Mouse (Mus musculus) forebrain, embryonic 14.5 days (tissue): Measurements from ENCODE around the gene Sycn. TPM values are rescaled to one million over a fixed set of nuclear protein-coding genes. Genes with fewer than 3 reads are reported as not detected.
"Not testable (repeated sequence)": the region's sequence is repeated elsewhere in the genome, so short reads cannot be mapped to it uniquely, and the experiment has no call there.

Experiments used
- ATAC-seq: fragments of 200-750 bp; cut with Nextera tagmentation; 2 replicates; pipeline ENCODE4 v1.8.0; 2017; ENCODE audit warnings: mild to moderate bottlenecking, moderate library complexity
- DNase-seq: peaks from one replicate; pipeline ENCODE4 v3.0.0-alpha.2; 2015; ENCODE audit warnings: low spot score
- H3K27ac ChIP-seq: fragments of 300-500 bp; sonication (generic); 2 replicates; pipeline ENCODE4 v1.5.1; 2014; ENCODE audit warnings: low read depth, mild to moderate bottlenecking, control low read depth, low read length, moderate library complexity
- H3K27me3 ChIP-seq: fragments of 300-500 bp; sonication (generic); replicated peaks from 2 replicates; pipeline ENCODE4 v1.6.1; 2014; ENCODE audit warnings: low read length, control low read depth, mixed read lengths; ENCODE audit not compliant: control insufficient read depth, insufficient read depth
- H3K36me3 ChIP-seq: fragments of 300-500 bp; sonication (generic); 2 replicates; pipeline ENCODE4 v1.6.1; 2014; ENCODE audit warnings: low read length, control low read depth; ENCODE audit not compliant: control insufficient read depth, insufficient read depth
- H3K4me1 ChIP-seq: fragments of 300-500 bp; sonication (generic); 2 replicates; pipeline ENCODE4 v1.6.1; 2014; ENCODE audit warnings: antibody characterized with exemption, low read length, control low read depth; ENCODE audit not compliant: control insufficient read depth, insufficient read depth
- H3K4me2 ChIP-seq: fragments of 300-500 bp; sonication (generic); 2 replicates; pipeline ENCODE4 v1.6.1; 2014; ENCODE audit warnings: mild to moderate bottlenecking, control low read depth, low read length
- H3K4me3 ChIP-seq: fragments of 300-500 bp; sonication (generic); 2 replicates; pipeline ENCODE4 v1.5.1; 2014; ENCODE audit warnings: low read depth, low read length, control low read depth
- H3K9ac ChIP-seq: fragments of 300-500 bp; sonication (generic); 2 replicates; pipeline ENCODE4 v1.6.1; 2014; ENCODE audit warnings: mild to moderate bottlenecking, low read length, control low read depth, moderate library complexity
- H3K9me3 ChIP-seq: fragments of 300-500 bp; sonication (generic); replicated peaks from 2 replicates; pipeline ENCODE4 v1.6.1; 2016; ENCODE audit warnings: low read length, control low read depth, mixed read lengths; ENCODE audit not compliant: control insufficient read depth
- WGBS: fragments of 180-500 bp; shearing (Covaris S2); extraction: QIAGEN DNeasy Blood & Tissue Kit; methylation state at CpG from one replicate; pipeline ENCODE4 v1.1.7; 2014; 5-methylcytosine and 5-hydroxymethylcytosine counted together
- polyA plus RNA-seq: library from polyadenylated mRNA; unstranded; fragments of >200 nt; fragmentation: Nextera tagmentation; extraction: Ambion mirVana; gene quantifications from 2 replicates; pipeline ENCODE4 v1.2.1, GENCODE M21; 2014

Sycn gene
- polyA plus RNA-seq, 1 experiment from 2014 or later, result not detected

GRCm38 (mm10) chr7:28527922-28528719, 12.6 kb upstream of the Sycn start:
- H3K4me2 ChIP-seq, result no peak overlapping the region
- peak; percentile 68 for DNase-seq
- 0 out of 2 replicates have a peak, but pooled peaks cover 4% of the 10 kb centered on the region for H3K27me3 ChIP-seq
- 9% methylated on average over 19 of the region's 19 CpGs for WGBS
- no peak overlapping the region for H3K9ac ChIP-seq
- H3K36me3 ChIP-seq, result no peaks in the 10 kb centered on the region
- no peak overlapping the region for H3K4me3 ChIP-seq
- no peak overlapping the region for H3K27ac ChIP-seq
- ATAC-seq, result peak; percentile 37; the same call in 1 of the 2 replicates
- no peaks in the 10 kb centered on the region for H3K4me1 ChIP-seq
- no peaks in the 10 kb centered on the region for H3K9me3 ChIP-seq

- H3K9ac ChIP-seq, result no peak overlapping the region
- ATAC-seq, result no peak
- 83% methylated on average over 8 of the region's 8 CpGs for WGBS
These were observed 8.7 kb upstream of the Sycn start for GRCm38 (mm10) chr7:28532005-28532404.

GRCm38 (mm10) chr7:28538886-28539285, 1.8 kb upstream of the Sycn start:
- not testable (repeated sequence) for DNase-seq, H3K9me3 ChIP-seq, H3K27ac ChIP-seq, H3K27me3 ChIP-seq, H3K4me1 ChIP-seq, H3K4me2 ChIP-seq, H3K4me3 ChIP-seq, H3K36me3 ChIP-seq, H3K9ac ChIP-seq, ATAC-seq
- 89% methylated on average over 6 of the region's 6 CpGs for WGBS

More at GRCm38 (mm10) chr7:28532005-28532404, 8.7 kb upstream of the Sycn start:
- Histone ChIP-seq H3K4me1 (no peaks in the 10 kb centered on the region), H3K4me2 (no peak overlapping the region), H3K27me3 (0 out of 2 replicates have a peak, but pooled peaks cover 4% of the 10 kb centered on the region), H3K4me3 (no peak overlapping the region), H3K27ac (no peak overlapping the region), H3K9me3 (no peaks in the 10 kb centered on the region), H3K36me3 (no peaks in the 10 kb centered on the region)
- DNase-seq, result no peak

- Histone ChIP-seq H3K27ac (no peak overlapping the region), H3K4me3 (no peak overlapping the region), H3K36me3 (no peaks in the 10 kb centered on the region), H3K9me3 (no peaks in the 10 kb centered on the region), H3K9ac (no peak overlapping the region), H3K4me1 (no peaks in the 10 kb centered on the region; the same call in 1 of the 2 replicates), H3K27me3 (peaks cover 31% of the 10 kb centered on the region), H3K4me2 (peak overlapping the region; percentile 28; the same call in 1 of the 2 replicates)
- DNase-seq (no peak), ATAC-seq (no peak)
- 5% methylated on average over 24 of the region's 27 CpGs for WGBS
These were observed 3.4 kb downstream of the Sycn start for GRCm38 (mm10) chr7:28544051-28544601.

- no peak; the same call in 1 of the 2 replicates for ATAC-seq
These were observed 4.6 kb downstream of the Sycn start for GRCm38 (mm10) chr7:28545048-28545890.

GRCm38 (mm10) chr7:28545891-28546210, 5.2 kb downstream of the Sycn start:
- no peaks in the 10 kb centered on the region; the same call in 1 of the 2 replicates for H3K4me1 ChIP-seq
- ATAC-seq (no peak), DNase-seq (no peak)
- H3K9me3 ChIP-seq, result no peaks in the 10 kb centered on the region
- peaks cover 31% of the 10 kb centered on the region for H3K27me3 ChIP-seq
- H3K4me3 ChIP-seq, result no peak overlapping the region
- H3K4me2 ChIP-seq, result no peak overlapping the region
- no peak overlapping the region for H3K27ac ChIP-seq
- no peaks in the 10 kb centered on the region for H3K36me3 ChIP-seq
- 47% methylated on average over 7 of the region's 7 CpGs for WGBS
- H3K9ac ChIP-seq, result no peak overlapping the region

More at GRCm38 (mm10) chr7:28545048-28545890, 4.6 kb downstream of the Sycn start:
- Histone ChIP-seq H3K4me2 (no peak overlapping the region), H3K27me3 (peaks cover 31% of the 10 kb centered on the region), H3K9ac (no peak overlapping the region), H3K27ac (no peak overlapping the region), H3K36me3 (no peaks in the 10 kb centered on the region), H3K4me3 (no peak overlapping the region), H3K9me3 (no peaks in the 10 kb centered on the region), H3K4me1 (no peaks in the 10 kb centered on the region; the same call in 1 of the 2 replicates)
- 24% methylated on average over 14 of the region's 14 CpGs for WGBS
- no peak for DNase-seq

- 1% methylated on average over 22 of the region's 22 CpGs for WGBS
- Histone ChIP-seq H3K36me3 (no peaks in the 10 kb centered on the region), H3K4me3 (peak overlapping the region; percentile 19), H3K4me2 (peak overlapping the region; percentile 52), H3K4me1 (no peaks in the 10 kb centered on the region; the same call in 1 of the 2 replicates), H3K9ac (peak overlapping the region; percentile 40; the same call in 1 of the 2 replicates), H3K9me3 (no peaks in the 10 kb centered on the region), H3K27ac (no peak overlapping the region), H3K27me3 (peaks cover 31% of the 10 kb centered on the region)
- DNase-seq (no peak), ATAC-seq (no peak)
These were observed 6.0 kb downstream of the Sycn start for GRCm38 (mm10) chr7:28546649-28547048.

GRCm38 (mm10) chr7:28547154-28547553, 6.5 kb downstream of the Sycn start, which contains the start of gene Nccrp1:
Nccrp1 (minus strand) TSS chr7:28547254.
- Histone ChIP-seq H3K4me1 (no peaks in the 10 kb centered on the region; the same call in 1 of the 2 replicates), H3K27ac (no peak within 1 kb of the TSS), H3K4me3 (peak within 1 kb of the TSS; percentile 19), H3K27me3 (peaks cover 31% of the 10 kb centered on the region), H3K4me2 (peak within 1 kb of the TSS; percentile 52), H3K9ac (peak within 1 kb of the TSS; percentile 40; the same call in 1 of the 2 replicates), H3K9me3 (no peaks in the 10 kb centered on the region), H3K36me3 (no peaks in the 10 kb centered on the region)
- ATAC-seq (no peak), DNase-seq (no peak)
- WGBS, result 7% methylated on average over 5 of the region's 5 CpGs
